Mouse (Mus musculus): ENCODE data around the gene Dnajb12. TPM values are rescaled to one million over a fixed set of nuclear protein-coding genes. Genes with fewer than 3 reads are reported as not detected.
"Not testable (repeated sequence)": the region's sequence is repeated elsewhere in the genome, so short reads cannot be mapped to it uniquely, and the experiment has no call there.

Dnajb12 gene
- polyA plus RNA-seq, 1 experiment, result 34.9 TPM

GRCm38 (mm10) chr10:59870038-59870437 lies 9.3 kb upstream of the Dnajb12 start:
- DNase-seq (ENCODE audit: low spot score), result no peak

- not testable (repeated sequence) for DNase-seq (ENCODE audit: low spot score)
Measured at GRCm38 (mm10) chr10:59872651-59873050, 6.7 kb upstream of the Dnajb12 start.

- DNase-seq (ENCODE audit: low spot score), result no peak
Measured at GRCm38 (mm10) chr10:59873206-59873605, 6.2 kb upstream of the Dnajb12 start.

GRCm38 (mm10) chr10:59873613-59874012 lies 5.7 kb upstream of the Dnajb12 start:
- DNase-seq (ENCODE audit: low spot score), result no peak

DNA sequence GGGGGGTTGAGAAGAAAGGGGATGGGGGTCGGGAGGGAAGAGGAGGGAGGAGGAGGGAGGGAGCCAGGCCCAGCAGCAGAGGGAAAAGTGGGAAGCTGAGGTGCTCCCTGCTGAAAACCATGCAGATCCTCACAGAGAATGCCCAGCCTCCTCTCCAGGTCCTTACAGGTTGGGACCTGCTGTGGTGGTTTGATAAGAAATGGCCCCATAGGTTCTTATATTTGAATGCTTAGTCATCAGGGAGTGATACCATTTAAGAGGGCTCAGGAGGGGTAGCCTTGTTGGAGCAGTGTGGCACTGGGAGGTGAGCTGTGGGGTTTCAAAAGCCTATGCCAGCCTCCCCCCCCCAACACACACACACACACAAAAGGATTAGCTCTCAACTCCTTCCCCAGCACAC lies 4.0 kb upstream of the Dnajb12 start:
- DNase-seq (ENCODE audit: low spot score), result no peak

GRCm38 (mm10) chr10:59876698-59877097 lies 2.7 kb upstream of the Dnajb12 start:
- not testable (repeated sequence) for DNase-seq (ENCODE audit: low spot score)

- no peak for DNase-seq (ENCODE audit: low spot score)
Measured at GRCm38 (mm10) chr10:59877421-59878117, 1.8 kb upstream of the Dnajb12 start.

GRCm38 (mm10) chr10:59878823-59879222 lies 533 bp upstream of the Dnajb12 start:
- no peak for DNase-seq (ENCODE audit: low spot score)

- no peak for DNase-seq (ENCODE audit: low spot score)
Measured at GRCm38 (mm10) chr10:59880029-59880386, 652 bp downstream of the Dnajb12 start.

GRCm38 (mm10) chr10:59880837-59881236 lies 1.5 kb downstream of the Dnajb12 start:
- no peak for DNase-seq (ENCODE audit: low spot score)

DNA sequence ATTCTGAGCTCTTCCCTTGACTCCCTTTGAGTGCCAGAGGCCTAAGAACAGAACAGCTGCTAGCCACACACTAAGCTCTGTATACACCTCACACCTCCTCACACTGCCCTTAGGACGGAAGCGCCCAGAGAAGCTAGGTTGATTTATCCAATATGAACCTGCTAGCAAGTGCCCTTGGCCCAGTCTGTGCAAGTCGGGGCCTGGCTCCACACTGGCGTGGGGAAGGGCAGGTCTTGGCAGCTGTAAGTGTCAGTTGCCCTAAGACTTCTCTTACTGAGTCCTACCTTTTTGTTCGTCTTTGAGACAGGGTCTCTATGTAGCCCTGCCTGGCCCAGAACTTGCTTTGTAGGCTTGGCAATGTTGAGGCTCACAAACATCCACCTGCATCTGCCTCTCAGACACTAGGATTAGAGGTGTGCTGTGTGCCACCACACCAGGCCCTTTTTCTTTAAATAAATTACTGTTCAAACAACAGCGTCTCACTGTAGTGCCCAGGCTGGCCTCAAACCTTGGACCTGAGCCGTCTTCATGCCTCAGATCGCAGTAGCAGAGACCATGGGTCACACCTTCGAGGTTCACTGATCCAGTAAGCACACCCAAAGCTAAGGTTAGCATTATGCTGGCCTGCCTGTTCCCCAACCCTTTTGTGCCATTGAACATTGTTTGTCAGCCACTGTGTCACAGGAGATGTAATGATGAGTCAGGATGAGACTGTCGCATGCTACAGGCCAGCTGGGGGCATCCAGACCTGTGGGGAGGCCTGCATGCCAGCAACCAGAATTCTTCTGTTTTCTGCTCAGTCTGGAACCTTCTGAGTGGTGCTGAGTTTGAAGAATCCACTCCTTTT lies 5.2 kb downstream of the Dnajb12 start:
- DNase-seq (ENCODE audit: low spot score), result no peak

- DNase-seq (ENCODE audit: low spot score), result no peak
Measured at GRCm38 (mm10) chr10:59885174-59886080, 6.1 kb downstream of the Dnajb12 start.

DNA sequence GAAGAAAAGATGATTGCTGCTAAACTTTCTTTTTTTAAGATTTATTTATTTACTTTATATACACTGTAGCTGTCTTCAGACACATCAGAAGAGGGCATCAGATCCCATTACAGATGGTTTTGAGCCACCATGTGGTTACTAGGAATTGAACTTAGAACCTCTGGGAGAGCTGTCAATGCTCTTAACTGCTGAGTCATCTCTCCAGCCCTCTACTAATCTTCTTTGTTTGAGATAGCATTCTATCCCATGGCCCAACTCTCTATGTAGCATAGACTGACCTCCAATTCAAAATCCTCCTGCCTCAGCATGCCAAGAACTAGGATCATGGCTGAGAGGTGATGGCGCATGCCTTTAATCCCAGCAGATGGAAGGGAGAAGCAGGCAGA lies 6.7 kb downstream of the Dnajb12 start:
- DNase-seq (ENCODE audit: low spot score), result no peak

DNA sequence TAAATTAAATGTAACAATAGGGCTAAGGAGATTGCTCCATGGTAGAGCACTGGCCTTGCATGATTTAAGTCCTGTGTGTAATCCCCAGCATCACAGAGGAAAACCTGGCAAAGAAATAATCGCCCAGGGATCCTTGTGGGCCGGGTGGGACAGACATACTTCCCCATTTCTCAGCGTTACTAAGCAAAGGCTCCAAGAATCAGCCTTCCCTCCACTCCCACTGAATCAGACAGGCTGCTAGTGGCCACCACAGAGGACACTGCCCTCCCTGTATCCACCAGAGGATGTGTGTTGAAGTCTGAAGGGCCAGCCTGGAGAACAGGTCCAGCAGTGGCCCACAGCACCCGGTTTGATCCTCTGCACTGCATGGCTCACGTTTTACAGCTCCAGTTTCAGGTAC lies 8.1 kb downstream of the Dnajb12 start:
- no peak for DNase-seq (ENCODE audit: low spot score)

DNA sequence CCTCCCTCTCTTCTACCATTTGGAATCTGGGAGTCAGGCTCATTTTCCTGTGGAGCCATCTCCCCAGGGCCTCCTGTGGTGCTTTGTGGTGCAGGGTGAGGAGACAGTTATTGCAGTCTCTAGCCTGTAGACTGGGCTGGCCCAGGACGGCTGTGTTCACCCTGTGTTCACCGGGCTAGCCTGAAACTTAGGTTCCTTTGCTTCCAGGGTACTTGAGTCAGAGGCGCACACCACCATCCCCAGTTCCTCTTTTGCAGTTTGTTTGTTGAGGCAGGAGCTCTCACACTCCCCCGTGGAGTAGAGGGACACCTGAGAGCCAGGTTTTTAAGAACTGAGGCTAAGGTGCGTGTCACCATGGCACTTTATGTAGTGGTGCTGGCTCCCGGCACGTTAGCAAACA lies 10.0 kb downstream of the Dnajb12 start:
- no peak for DNase-seq (ENCODE audit: low spot score)

DNA sequence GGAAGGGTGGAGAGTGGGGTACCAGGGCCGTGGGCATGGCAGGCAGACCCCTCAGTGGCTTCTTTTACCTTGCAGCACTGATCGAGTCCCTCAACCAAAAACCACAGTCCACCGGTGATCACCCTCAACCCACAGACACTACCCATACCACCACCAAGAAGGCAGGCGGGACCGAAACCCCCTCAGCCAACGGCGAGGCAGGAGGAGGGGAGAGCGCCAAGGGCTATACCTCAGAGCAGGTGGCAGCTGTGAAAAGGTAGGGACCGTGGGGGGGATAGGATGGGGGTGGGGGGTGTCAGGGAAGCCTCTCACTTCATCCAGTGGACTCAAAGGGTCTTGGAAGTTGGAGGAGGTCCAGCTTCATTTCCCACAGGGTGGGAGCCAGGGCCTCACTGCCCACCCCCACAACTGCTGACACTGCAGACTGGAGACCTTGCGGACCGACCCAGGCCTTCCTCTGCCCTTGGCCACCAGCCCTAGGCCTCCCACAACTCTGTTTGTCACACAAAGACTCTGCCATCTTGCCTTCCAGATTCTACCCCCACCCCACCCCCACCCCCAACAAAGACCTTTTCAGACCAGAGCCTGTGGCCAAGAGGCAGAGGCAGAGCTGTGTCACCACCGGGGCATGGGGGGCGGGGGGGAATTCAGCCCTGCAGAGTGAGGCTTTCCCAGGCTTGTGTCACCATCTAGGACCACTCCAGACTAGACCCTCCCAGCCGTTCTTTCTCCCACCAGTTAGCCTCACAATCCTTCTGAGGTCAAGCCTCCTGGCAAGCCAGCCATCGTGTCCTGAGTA lies 10.8 kb downstream of the Dnajb12 start:
- DNase-seq (ENCODE audit: low spot score), result no peak

DNA sequence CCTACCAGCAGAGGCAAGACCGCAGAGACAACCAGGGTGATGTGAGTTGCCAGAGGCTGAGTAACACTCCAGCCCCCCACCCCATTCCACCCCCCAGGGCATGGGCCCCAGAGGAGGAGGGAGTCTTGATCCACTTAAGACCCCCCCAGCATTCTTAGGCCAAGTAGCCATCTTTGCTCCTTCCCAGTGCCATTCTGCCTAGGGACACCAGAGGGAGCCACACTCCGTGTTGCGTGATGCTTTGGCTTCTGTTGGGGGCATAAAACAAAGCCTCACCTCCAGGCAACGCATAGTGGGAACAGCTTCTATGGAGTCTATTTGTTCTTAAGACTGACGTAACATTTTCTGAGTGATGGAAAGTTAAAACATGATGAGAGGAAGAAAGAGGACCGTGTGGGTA lies 13.6 kb downstream of the Dnajb12 start:
- no peak for DNase-seq (ENCODE audit: low spot score)

GRCm38 (mm10) chr10:59894251-59895160 lies 15.2 kb downstream of the Dnajb12 start:
- DNase-seq (ENCODE audit: low spot score), result peak; percentile 72

DNA sequence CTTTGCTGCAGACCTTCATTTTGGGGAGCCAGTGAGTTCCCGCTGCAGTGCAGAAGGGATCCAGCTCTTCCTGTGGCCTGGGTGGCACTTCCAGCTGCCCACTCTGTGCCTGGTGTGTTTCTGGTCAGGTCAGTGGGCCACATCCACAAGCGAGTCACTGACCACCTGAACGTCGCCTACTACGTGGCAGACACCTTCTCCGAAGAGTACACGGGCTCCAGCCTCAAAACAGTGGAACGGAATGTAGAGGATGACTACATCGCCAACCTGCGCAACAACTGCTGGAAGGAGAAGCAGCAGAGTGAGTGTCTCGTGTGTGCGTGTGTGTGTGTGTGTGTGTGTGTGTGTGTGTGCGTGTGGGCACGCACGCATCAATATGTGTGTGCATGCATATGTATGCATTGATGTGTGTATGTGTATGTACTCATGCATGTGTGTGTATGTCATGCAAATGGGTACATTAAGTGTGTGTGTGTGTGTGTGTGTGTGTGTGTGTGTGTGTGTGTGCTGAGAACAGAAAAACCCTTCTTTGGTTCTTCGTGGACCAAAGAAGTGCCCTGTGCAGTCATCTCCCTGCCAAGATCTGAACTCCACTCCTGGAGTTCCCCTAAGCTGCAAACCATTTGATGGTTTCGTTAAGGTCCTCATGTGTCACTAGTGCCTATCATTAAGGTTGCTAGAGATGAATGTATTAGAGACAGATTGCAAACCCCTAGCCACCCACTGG lies 16.3 kb downstream of the Dnajb12 start:
- DNase-seq (ENCODE audit: low spot score), result no peak

GRCm38 (mm10) chr10:59896211-59896610 lies 16.9 kb downstream of the Dnajb12 start:
- no peak for DNase-seq (ENCODE audit: low spot score)

Data from urinary bladder, adult 2 months (tissue).